Mouse (Mus musculus) liver, adult (tissue): ENCODE results near the gene Tspan5.

Source experiments
- GATA4 ChIP-seq: IDR thresholded peaks from 2 replicates; pipeline ENCODE4 v1.6.1; 2014; ENCODE audit warnings: mild to moderate bottlenecking, low read length; ENCODE audit not compliant: insufficient replicate concordance

Gene Tspan5

GRCm38 (mm10) chr3:138735760-138736159 is 6.2 kb upstream of the Tspan5 start:
- no peak for TF ChIP-seq GATA4

- TF ChIP-seq GATA4, result no peak
Observed at GRCm38 (mm10) chr3:138739150-138739700, 2.8 kb upstream of the Tspan5 start.

- no peak for TF ChIP-seq GATA4
Observed at GRCm38 (mm10) chr3:138740291-138740690, 1.7 kb upstream of the Tspan5 start.

GRCm38 (mm10) chr3:138740843-138741540 is 1.0 kb upstream of the Tspan5 start:
- no peak for TF ChIP-seq GATA4

GRCm38 (mm10) chr3:138742566-138742930 is 553 bp downstream of the Tspan5 start:
- TF ChIP-seq GATA4, result no peak

GRCm38 (mm10) chr3:138743061-138743671 is 1.2 kb downstream of the Tspan5 start:
- peak; percentile 33; the same call in 1 of the 2 replicates for TF ChIP-seq GATA4

GRCm38 (mm10) chr3:138744030-138744774 is 2.2 kb downstream of the Tspan5 start:
- no peak for TF ChIP-seq GATA4

- TF ChIP-seq GATA4, result no peak
Observed at GRCm38 (mm10) chr3:138745091-138745490, 3.1 kb downstream of the Tspan5 start.

- TF ChIP-seq GATA4, result no peak
Observed at GRCm38 (mm10) chr3:138745596-138745995, 3.6 kb downstream of the Tspan5 start.

- no peak for TF ChIP-seq GATA4
Observed at GRCm38 (mm10) chr3:138746556-138746955, 4.6 kb downstream of the Tspan5 start.

- no peak for TF ChIP-seq GATA4
Observed at GRCm38 (mm10) chr3:138747035-138747434, 5.0 kb downstream of the Tspan5 start.

- no peak for TF ChIP-seq GATA4
Observed at GRCm38 (mm10) chr3:138747985-138748384, 6.0 kb downstream of the Tspan5 start.

- TF ChIP-seq GATA4, result no peak
Observed at GRCm38 (mm10) chr3:138749645-138750044, 7.7 kb downstream of the Tspan5 start.

- TF ChIP-seq GATA4, result no peak
Observed at GRCm38 (mm10) chr3:138751328-138751727, 9.3 kb downstream of the Tspan5 start.

GRCm38 (mm10) chr3:138752056-138752455 is 10.1 kb downstream of the Tspan5 start:
- no peak for TF ChIP-seq GATA4

- TF ChIP-seq GATA4, result no peak
Observed at GRCm38 (mm10) chr3:138752769-138753168, 10.8 kb downstream of the Tspan5 start.
